Mouse (Mus musculus) heart, postnatal 0 days (tissue): ENCODE measurements around the gene Nav1. TPM values are rescaled to one million over a fixed set of nuclear protein-coding genes. Genes with fewer than 3 reads are reported as not detected.
A peak's percentile ranks its signal among the peaks of the same experiment; 100 is the strongest.

Experiments used
- ATAC-seq: fragments of 200-750 bp; cut with Nextera tagmentation; 2 replicates; pipeline ENCODE4 v1.8.0; 2017; ENCODE audit warnings: low read depth, moderate number of reproducible peaks, moderate library complexity; ENCODE audit not compliant: insufficient read depth
- DNase-seq: peaks from one replicate; pipeline ENCODE4 v3.0.0-alpha.2; 2016; ENCODE audit warnings: low spot score
- H3K27ac ChIP-seq: fragments of 300-500 bp; sonication (generic); 2 replicates; pipeline ENCODE4 v1.5.1; 2014; ENCODE audit warnings: low read depth, mild to moderate bottlenecking
- H3K27me3 ChIP-seq: fragments of 300-500 bp; sonication (generic); 2 replicates; pipeline ENCODE4 v1.6.1; 2014; ENCODE audit warnings: low read length, mixed read lengths; ENCODE audit not compliant: control insufficient read depth, insufficient read depth
- H3K36me3 ChIP-seq: fragments of 300-500 bp; sonication (generic); replicated peaks from 2 replicates; pipeline ENCODE4 v1.6.1; 2014; ENCODE audit warnings: low read length, mixed read lengths; ENCODE audit not compliant: control insufficient read depth, insufficient read depth
- H3K4me1 ChIP-seq: fragments of 300-500 bp; sonication (generic); 2 replicates; pipeline ENCODE4 v1.6.1; 2014; ENCODE audit warnings: antibody characterized with exemption; ENCODE audit not compliant: control insufficient read depth, insufficient read depth
- H3K4me2 ChIP-seq: fragments of 300-500 bp; sonication (generic); 2 replicates; pipeline ENCODE4 v1.6.1; 2014; ENCODE audit warnings: low read depth, mild to moderate bottlenecking, low read length, moderate library complexity
- H3K4me3 ChIP-seq: fragments of 300-500 bp; sonication (generic); 2 replicates; pipeline ENCODE4 v1.5.1; 2014; ENCODE audit warnings: low read depth, low read length
- H3K9ac ChIP-seq: fragments of 300-500 bp; sonication (generic); replicated peaks from 2 replicates; pipeline ENCODE4 v1.6.1; 2014; ENCODE audit warnings: low read depth, low read length, mixed read lengths
- H3K9me3 ChIP-seq: fragments of 300-500 bp; sonication (generic); replicated peaks from 2 replicates; pipeline ENCODE4 v1.6.1; 2016; ENCODE audit warnings: low read length; ENCODE audit not compliant: control insufficient read depth
- CTCF ChIP-seq: IDR thresholded peaks from 2 replicates; pipeline ENCODE4 v1.5.1; 2016; ENCODE audit warnings: antibody characterized with exemption, control low read depth, low read depth
- EP300 ChIP-seq: IDR thresholded peaks from 2 replicates; pipeline ENCODE4 v1.6.1; 2016; ENCODE audit warnings: antibody characterized with exemption, low read depth
- WGBS: fragments of 180-500 bp; shearing (Covaris S2); extraction: QIAGEN DNeasy Blood & Tissue Kit; methylation state at CpG from one replicate; pipeline ENCODE4 v1.1.7; 2014; 5-methylcytosine and 5-hydroxymethylcytosine counted together
- polyA plus RNA-seq: library from polyadenylated mRNA; unstranded; fragments of >200 nt; fragmentation: Nextera tagmentation; extraction: Ambion mirVana; gene quantifications from 2 replicates; pipeline ENCODE4 v1.2.1, GENCODE M21; 2015
- total RNA-seq: library from RNA; depleted of rRNA; stranded (reverse); fragments of >200 nt; gene quantifications from 2 replicates; pipeline ENCODE4 v1.2.3, GENCODE M21; 2014; ENCODE audit warnings: low replicate concordance

Gene Nav1
- total and polyA plus RNA-seq, 2 experiments from 2014 or later: 10.3 to 29.9 TPM

GRCm38 (mm10) chr1:135593560-135594278 lies 13.4 kb downstream of the Nav1 start:
- Histone ChIP-seq H3K4me1 (no peaks in the 10 kb centered on the region), H3K27ac (no peak overlapping the region), H3K27me3 (no peaks in the 10 kb centered on the region), H3K36me3 (0 out of 2 replicates have a peak, but pooled peaks cover 6% of the 10 kb centered on the region), H3K4me3 (no peak overlapping the region), H3K9me3 (no peaks in the 10 kb centered on the region), H3K9ac (no peak overlapping the region), H3K4me2 (no peak overlapping the region)
- no peak for TF ChIP-seq EP300
- no peak for TF ChIP-seq CTCF
- DNase-seq: no peak
- no peak for ATAC-seq
- WGBS: 79% methylated on average over 6 of the region's 6 CpGs

GRCm38 (mm10) chr1:135590776-135591175 lies 16.3 kb downstream of the Nav1 start:
- no peaks in the 10 kb centered on the region for H3K27me3 ChIP-seq
- H3K27ac ChIP-seq: no peak overlapping the region
- WGBS: 68% methylated on average over 9 of the region's 9 CpGs
- H3K4me2 ChIP-seq: no peak overlapping the region
- H3K4me1 ChIP-seq: peaks cover 11% of the 10 kb centered on the region
- H3K9me3 ChIP-seq: no peaks in the 10 kb centered on the region
- DNase-seq (no peak), ATAC-seq (no peak)
- no peaks in the 10 kb centered on the region for H3K36me3 ChIP-seq
- no peak overlapping the region for H3K4me3 ChIP-seq
- no peak overlapping the region for H3K9ac ChIP-seq
- TF ChIP-seq CTCF (no peak), EP300 (no peak)

GRCm38 (mm10) chr1:135588973-135589372 lies 18.1 kb downstream of the Nav1 start:
- no peak overlapping the region for H3K4me3 ChIP-seq
- no peaks in the 10 kb centered on the region for H3K9me3 ChIP-seq
- H3K36me3 ChIP-seq: no peaks in the 10 kb centered on the region
- H3K27ac ChIP-seq: no peak overlapping the region
- no peak overlapping the region for H3K9ac ChIP-seq
- 75% methylated on average over 3 of the region's 3 CpGs for WGBS
- no peak overlapping the region for H3K4me2 ChIP-seq
- no peak for DNase-seq
- no peak for ATAC-seq
- H3K4me1 ChIP-seq: peaks cover 23% of the 10 kb centered on the region
- no peaks in the 10 kb centered on the region for H3K27me3 ChIP-seq
- TF ChIP-seq CTCF (no peak), EP300 (no peak)

GRCm38 (mm10) chr1:135586903-135587302 lies 20.2 kb downstream of the Nav1 start:
- no peak for TF ChIP-seq CTCF
- no peak for TF ChIP-seq EP300
- no peaks in the 10 kb centered on the region for H3K9me3 ChIP-seq
- ATAC-seq (no peak), DNase-seq (no peak)
- H3K27ac ChIP-seq: no peak overlapping the region
- no peaks in the 10 kb centered on the region for H3K27me3 ChIP-seq
- no peak overlapping the region for H3K9ac ChIP-seq
- H3K4me2 ChIP-seq: no peak overlapping the region
- H3K36me3 ChIP-seq: no peaks in the 10 kb centered on the region
- peaks cover 38% of the 10 kb centered on the region for H3K4me1 ChIP-seq
- no peak overlapping the region for H3K4me3 ChIP-seq

- H3K9ac ChIP-seq: peak overlapping the region; percentile 58; the same call in 1 of the 2 replicates
- TF ChIP-seq EP300 (no peak), CTCF (peak; percentile 21; the same call in 1 of the 2 replicates)
- DNase-seq (peak; percentile 79), ATAC-seq (peak; percentile 66)
- H3K36me3 ChIP-seq: no peaks in the 10 kb centered on the region
- H3K9me3 ChIP-seq: no peaks in the 10 kb centered on the region
- H3K27me3 ChIP-seq: no peaks in the 10 kb centered on the region
- peak overlapping the region; percentile 58 for H3K4me3 ChIP-seq
- H3K27ac ChIP-seq: 0 out of 2 replicates have a peak overlapping the region, but pooled peaks have one; percentile 12
- H3K4me2 ChIP-seq: peak overlapping the region; percentile 94
- WGBS: 3% methylated on average over 18 of the region's 19 CpGs
- peaks cover 38% of the 10 kb centered on the region for H3K4me1 ChIP-seq
These were observed 21.5 kb downstream of the Nav1 start for GRCm38 (mm10) chr1:135585573-135585972.
